Mouse (Mus musculus): Measurements from ENCODE around the gene Gm21992.
"Not testable (repeated sequence)": the region's sequence is repeated elsewhere in the genome, so short reads cannot be mapped to it uniquely, and the experiment has no call there.

Gm21992 gene

GRCm38 (mm10) chr19:4812334-4812949 is 1.0 kb upstream of the Gm21992 start:
- not testable (repeated sequence) for DNase-seq

DNA sequence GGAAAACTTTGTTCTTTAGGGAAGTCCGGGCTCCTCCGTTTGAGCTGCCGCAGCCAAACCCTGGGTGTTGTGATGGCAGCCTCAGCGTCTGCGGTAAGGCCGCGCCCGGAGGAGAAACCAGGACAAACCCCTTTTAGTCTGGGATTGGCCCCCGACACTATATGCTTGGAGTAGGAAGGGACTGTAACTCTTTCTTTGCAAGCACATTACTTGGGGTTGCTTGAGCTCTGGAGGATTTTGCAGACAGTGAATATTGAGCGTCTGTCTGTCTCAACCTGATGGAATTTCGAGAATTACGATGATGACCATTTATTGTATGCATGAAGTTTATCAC is 464 bp upstream of the Gm21992 start:
- DNase-seq, result no peak

- no peak for DNase-seq
Observed at GRCm38 (mm10) chr19:4810746-4811062, 708 bp downstream of the Gm21992 start.

- no peak for DNase-seq
Observed at GRCm38 (mm10) chr19:4810309-4810708, 1.1 kb downstream of the Gm21992 start.

DNA sequence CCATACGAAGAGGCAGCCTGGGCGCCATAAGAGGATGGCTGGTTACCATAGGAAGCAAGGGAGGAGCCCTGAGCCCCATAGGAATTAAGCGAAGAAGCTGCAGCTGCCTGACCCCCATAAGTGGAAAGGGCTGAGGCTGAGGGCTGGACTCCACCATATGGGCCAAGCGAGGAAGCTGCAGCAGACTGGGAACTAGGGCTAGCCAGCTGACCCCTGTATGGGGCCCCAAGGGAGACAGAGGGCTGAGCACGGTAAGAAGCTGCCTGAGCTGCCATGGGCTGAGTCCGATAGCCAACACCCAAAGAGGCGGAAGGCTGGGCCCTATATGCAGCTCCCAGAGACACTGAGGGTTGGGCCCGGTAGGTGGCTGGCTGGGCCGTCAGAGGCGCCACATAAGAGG is 8.1 kb downstream of the Gm21992 start:
- no peak for DNase-seq

- DNase-seq, result peak; percentile 43
Observed at GRCm38 (mm10) chr19:4802691-4803091, 8.7 kb downstream of the Gm21992 start.

- DNase-seq, result no peak
Observed at GRCm38 (mm10) chr19:4799083-4799482, 12.3 kb downstream of the Gm21992 start.

GRCm38 (mm10) chr19:4797846-4798245 is 13.6 kb downstream of the Gm21992 start:
- no peak for DNase-seq

GRCm38 (mm10) chr19:4795929-4796328 is 15.5 kb downstream of the Gm21992 start:
- no peak for DNase-seq

- peak; percentile 97 for DNase-seq
Observed at GRCm38 (mm10) chr19:4793831-4794422, 17.5 kb downstream of the Gm21992 start, which contains the start of gene Rbm4. Rbm4 (minus strand) TSS chr19:4793901.

DNA sequence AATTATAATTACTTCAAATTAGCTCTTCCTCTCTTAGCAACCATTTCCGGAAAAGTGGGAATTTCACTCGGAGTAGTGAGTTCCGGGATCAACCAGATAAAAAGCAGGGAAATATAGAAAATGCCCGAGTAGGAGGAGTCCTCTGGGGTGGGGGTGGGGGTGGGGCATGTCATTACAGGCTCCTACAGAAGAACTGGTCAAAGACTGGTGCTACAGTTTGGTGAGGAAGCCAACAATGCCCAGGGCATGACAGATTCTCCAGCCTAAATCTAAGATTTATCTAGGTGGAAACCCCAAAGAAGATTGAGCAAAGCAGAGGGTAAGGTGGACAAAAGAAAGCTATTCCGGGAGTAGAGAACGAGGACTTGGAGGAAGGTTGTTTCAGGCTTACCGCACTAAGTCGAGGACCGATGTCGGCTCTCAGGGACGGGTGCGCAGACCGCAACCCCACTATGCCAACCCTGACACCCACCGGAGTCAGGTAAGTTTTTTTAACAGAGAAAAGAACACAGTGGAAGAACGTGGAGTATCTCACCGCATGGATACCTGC is 18.1 kb downstream of the Gm21992 start:
- DNase-seq, result no peak

- DNase-seq, result no peak
Observed at GRCm38 (mm10) chr19:4786313-4786712, 25.1 kb downstream of the Gm21992 start.

- no peak for DNase-seq
Observed at GRCm38 (mm10) chr19:4785206-4785605, 26.2 kb downstream of the Gm21992 start.

- DNase-seq, result no peak
Observed at GRCm38 (mm10) chr19:4782891-4783290, 28.5 kb downstream of the Gm21992 start.

- no peak for DNase-seq
Observed at GRCm38 (mm10) chr19:4772785-4773184, 38.6 kb downstream of the Gm21992 start.

GRCm38 (mm10) chr19:4767507-4768148 is 43.8 kb downstream of the Gm21992 start:
- no peak for DNase-seq

- no peak for DNase-seq
Observed at GRCm38 (mm10) chr19:4762876-4763275, 48.5 kb downstream of the Gm21992 start.

DNA sequence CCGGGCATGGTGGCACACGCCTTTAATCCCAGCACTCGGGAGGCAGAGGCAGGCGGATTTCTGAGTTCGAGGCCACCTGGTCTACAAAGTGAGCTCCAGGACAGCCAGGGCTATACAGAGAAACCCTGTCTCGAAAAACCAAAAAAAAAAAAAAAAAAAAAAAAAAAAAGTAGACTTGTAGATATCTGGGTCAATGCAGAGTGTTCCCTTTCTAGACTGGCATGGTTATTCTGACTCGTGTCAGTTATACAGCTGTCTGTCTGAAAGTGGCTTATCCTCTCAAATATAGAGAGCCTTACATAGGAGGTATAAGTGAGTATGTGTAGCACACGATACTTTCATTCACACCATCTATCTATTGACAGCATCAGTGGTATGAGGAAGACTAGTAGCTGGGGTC is 50.9 kb downstream of the Gm21992 start:
- DNase-seq, result not testable (repeated sequence)

DNA sequence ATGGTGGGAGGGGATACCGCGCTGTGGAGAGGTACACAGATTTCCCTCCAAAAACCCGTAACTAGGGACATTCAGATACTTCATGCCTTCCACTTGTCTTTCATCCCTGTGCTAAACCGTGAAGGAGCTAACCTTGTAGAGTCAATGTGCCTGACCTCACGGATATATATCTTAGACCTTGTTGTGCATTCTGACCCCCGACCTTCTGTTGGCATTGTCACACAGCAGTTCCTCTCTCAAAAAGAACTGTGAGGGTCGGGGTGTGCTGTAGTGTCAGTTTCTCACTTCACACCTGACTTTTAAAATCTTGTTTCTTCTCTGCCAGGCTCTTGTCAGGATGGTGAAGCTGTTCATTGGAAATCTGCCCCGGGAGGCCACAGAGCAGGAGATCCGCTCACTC is 54.5 kb downstream of the Gm21992 start:
- DNase-seq, result no peak

- peak; percentile 97 for DNase-seq
Observed at GRCm38 (mm10) chr19:4756193-4756911, 55.1 kb downstream of the Gm21992 start, which contains the start of gene Rbm4b. Rbm4b (plus strand) TSS chr19:4756497.

DNA sequence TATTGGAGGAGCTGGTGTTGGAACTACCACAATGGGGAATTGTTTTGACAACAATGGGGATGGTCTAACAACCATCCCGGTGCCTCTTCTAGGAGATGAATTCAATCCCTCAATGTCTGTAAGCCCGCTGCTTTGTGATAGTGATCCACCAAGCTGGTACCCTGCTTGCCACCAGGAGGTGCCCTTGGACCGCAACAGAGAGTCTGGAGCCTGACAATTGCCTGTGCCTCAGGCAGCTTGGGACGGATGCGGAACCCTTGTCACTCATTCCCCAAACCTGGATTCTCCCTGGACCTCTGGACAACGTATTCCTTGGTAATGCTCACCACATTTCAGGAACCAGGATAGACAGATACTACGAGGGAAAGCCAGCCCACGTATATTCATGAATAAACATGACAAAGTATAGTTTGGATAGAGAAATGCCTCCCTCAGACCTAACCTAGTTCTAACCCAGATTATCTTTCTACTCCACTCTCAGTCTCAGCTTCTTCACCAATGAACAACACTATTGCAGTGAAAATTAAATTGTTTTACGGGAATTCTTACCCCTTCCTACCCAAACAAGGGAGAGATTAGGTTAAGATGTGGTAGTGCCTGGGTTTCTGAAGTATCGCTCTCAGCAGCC is 55.7 kb downstream of the Gm21992 start:
- peak; percentile 87 for DNase-seq

DNA sequence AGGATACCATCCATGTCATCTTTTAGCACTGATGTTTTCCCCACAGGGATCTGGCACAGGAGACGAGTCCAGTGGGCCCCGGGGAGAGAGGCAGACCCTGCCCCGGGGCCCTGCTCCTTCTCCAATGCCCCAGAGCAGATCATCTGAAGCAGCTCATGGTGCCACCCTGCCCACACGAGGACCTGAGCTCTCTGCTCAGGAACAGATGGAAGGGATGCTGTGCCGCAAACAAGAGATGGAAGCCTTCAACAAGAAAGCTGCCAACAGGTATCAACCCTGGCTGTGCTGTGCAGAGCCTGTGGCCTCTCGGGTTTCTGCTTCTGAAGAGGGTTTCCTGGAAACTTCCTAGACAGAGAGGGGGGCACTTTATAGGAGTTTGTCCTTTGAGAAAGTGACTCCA is 61.4 kb downstream of the Gm21992 start:
- DNase-seq, result no peak

DNA sequence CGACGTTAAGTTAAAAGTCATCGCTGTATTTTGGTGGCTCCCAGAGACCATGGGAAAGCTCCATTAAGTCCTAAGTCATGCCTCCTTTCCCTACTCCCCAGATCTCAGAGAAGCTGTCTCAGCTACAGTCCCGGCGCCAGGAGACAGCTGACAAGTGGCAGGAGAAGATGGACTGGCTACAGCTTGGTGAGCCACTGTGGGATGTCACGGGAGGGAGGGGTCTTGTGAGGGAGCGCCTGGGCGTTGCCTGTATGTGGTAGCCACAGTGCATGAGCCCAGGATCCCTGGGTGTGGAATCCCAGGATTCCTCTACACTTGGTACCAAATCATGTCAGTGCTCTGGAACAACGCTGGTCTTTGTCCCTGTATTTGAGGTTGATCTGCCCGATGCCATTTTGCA is 62.9 kb downstream of the Gm21992 start:
- DNase-seq, result no peak

Measured in cerebellum, adult 11 months (tissue).